Mouse (Mus musculus) olfactory bulb, adult 2 months (tissue): Measurements from ENCODE around the gene Fmn2.

ENCODE experiments used
- CTCF ChIP-seq: fragments of 200-500 bp; IDR thresholded peaks from 2 replicates; pipeline ENCODE4 v1.5.1; 2012; ENCODE audit warnings: low read depth, mild to moderate bottlenecking, low read length, moderate library complexity; ENCODE audit not compliant: insufficient read depth
- POLR2A ChIP-seq: fragments of 200-500 bp; IDR thresholded peaks from 2 replicates; pipeline ENCODE4 v1.6.1; 2012; ENCODE audit warnings: mild to moderate bottlenecking, low read depth, low read length, moderate library complexity; ENCODE audit not compliant: insufficient read depth

GRCm38 (mm10) chr1:174860407-174861118, 358.9 kb downstream of the Fmn2 start:
- no peak for TF ChIP-seq CTCF
- TF ChIP-seq POLR2A, result no peak
